ENCODE assay signal across 10 mouse cellular contexts in genomic region chr9:63750360-63750974, GRCm38 (mm10). TPM values are rescaled to one million over a fixed set of nuclear protein-coding genes. Genes with fewer than 3 reads are reported as not detected.
DNase-seq lines count a peak whose midpoint lies in the region; ATAC-seq and TF ChIP-seq lines count a peak whose summit lies in the region.
"Had no signal": no experiment of that assay in that cellular context is flagged by ENCODE, and none has a peak within 500 bp of the region (broad histone marks: within the 10 kb centered on the region; RNA-seq: fewer than 3 reads in every experiment).

No protein-coding gene starts in this region.

- no peaks in the 10 kb centered on the region for H3K36me3 ChIP-seq in heart, postnatal 0 days (replicated peaks; ENCODE audit: control insufficient read depth, insufficient read depth, low read length)
- H3K36me3 ChIP-seq in intestine, embryonic 16.5 days (ENCODE audit: control insufficient read depth, insufficient read depth, low read length), result no peaks in the 10 kb centered on the region
- no peaks in the 10 kb centered on the region for H3K36me3 ChIP-seq in stomach, embryonic 16.5 days (ENCODE audit: control insufficient read depth, insufficient read depth, low read length)

- 47% methylated on average over 10 of the region's 10 CpGs for WGBS in heart, postnatal 0 days
- 28% methylated on average over 10 of the region's 10 CpGs for WGBS in intestine, embryonic 16.5 days
- 26% methylated on average over 10 of the region's 10 CpGs for WGBS in stomach, embryonic 16.5 days

- TF ChIP-seq EP300 in heart, postnatal 0 days (IDR thresholded peaks at IDR 0.05; ENCODE audit: low read depth), result no peak

- no peak for ATAC-seq in heart, postnatal 0 days (ENCODE audit: insufficient read depth, low read depth)
- ATAC-seq in intestine, embryonic 16.5 days, result no peak
- ATAC-seq in stomach, embryonic 16.5 days (ENCODE audit: insufficient read depth, low FRiP score), result no peak

- H3K4me3 ChIP-seq in heart, postnatal 0 days (ENCODE audit: low read depth, low read length), result no peak overlapping the region
- H3K4me3 ChIP-seq in intestine, embryonic 16.5 days (ENCODE audit: low read length), result no peak overlapping the region
- H3K4me3 ChIP-seq in stomach, embryonic 16.5 days (replicated peaks; ENCODE audit: low read length), result no peak overlapping the region
- H3K4me3 ChIP-seq: myocyte had no signal

- no peak for TF ChIP-seq CTCF in heart, postnatal 0 days (IDR thresholded peaks at IDR 0.05; ENCODE audit: low read depth)

- H3K27me3 ChIP-seq in heart, postnatal 0 days (ENCODE audit: control insufficient read depth, insufficient read depth, low read length), result no peaks in the 10 kb centered on the region
- no peaks in the 10 kb centered on the region for H3K27me3 ChIP-seq in intestine, embryonic 16.5 days (replicated peaks; ENCODE audit: control insufficient read depth, insufficient read depth, low read length)
- no peaks in the 10 kb centered on the region for H3K27me3 ChIP-seq in stomach, embryonic 16.5 days (ENCODE audit: control insufficient read depth, insufficient read depth, low read length)

- H3K9me3 ChIP-seq in heart, postnatal 0 days (replicated peaks; ENCODE audit: control insufficient read depth, low read length), result no peaks in the 10 kb centered on the region
- no peaks in the 10 kb centered on the region for H3K9me3 ChIP-seq in intestine, embryonic 16.5 days (ENCODE audit: control insufficient read depth, low read length)
- no peaks in the 10 kb centered on the region for H3K9me3 ChIP-seq in stomach, embryonic 16.5 days (replicated peaks; ENCODE audit: control insufficient read depth, low read length)

- no peak overlapping the region; the same call in 1 of the 2 replicates for H3K9ac ChIP-seq in heart, postnatal 0 days (replicated peaks; ENCODE audit: low read depth, low read length)
- peak overlapping the region; percentile 28; the same call in 1 of the 2 replicates for H3K9ac ChIP-seq in intestine, embryonic 16.5 days (ENCODE audit: low read depth, low read length)
- H3K9ac ChIP-seq in stomach, embryonic 16.5 days (ENCODE audit: low read length), result peak overlapping the region; percentile 37; the same call in 1 of the 2 replicates

- peak overlapping the region; percentile 1; the same call in 1 of the 2 replicates for H3K4me2 ChIP-seq in heart, postnatal 0 days (ENCODE audit: low read depth, low read length)
- no peak overlapping the region; the same call in 1 of the 2 replicates for H3K4me2 ChIP-seq in intestine, embryonic 16.5 days (ENCODE audit: low read depth, low read length)
- 0 out of 2 replicates have a peak overlapping the region, but pooled peaks have one; percentile 4 for H3K4me2 ChIP-seq in stomach, embryonic 16.5 days (ENCODE audit: low read depth, low read length)

- peaks cover 74% of the 10 kb centered on the region for H3K4me1 ChIP-seq in heart, postnatal 0 days (ENCODE audit: control insufficient read depth, insufficient read depth)
- H3K4me1 ChIP-seq in intestine, embryonic 16.5 days (ENCODE audit: control insufficient read depth, insufficient read depth, low read length), result peaks cover 87% of the 10 kb centered on the region
- peaks cover 86% of the 10 kb centered on the region for H3K4me1 ChIP-seq in stomach, embryonic 16.5 days (ENCODE audit: control insufficient read depth, insufficient read depth, low read length)

- peak overlapping the region; percentile 59 for H3K27ac ChIP-seq in heart, postnatal 0 days (ENCODE audit: low read depth)
- peak overlapping the region; percentile 34 for H3K27ac ChIP-seq in intestine, embryonic 16.5 days (ENCODE audit: low read length)
- peak overlapping the region; percentile 43 for H3K27ac ChIP-seq in stomach, embryonic 16.5 days (ENCODE audit: low read length)

- no peak for DNase-seq in heart, postnatal 0 days (ENCODE audit: low spot score)
- no peak for DNase-seq in heart, adult 9 months (ENCODE audit: low spot score in 2 of 2)
- DNase-seq in ovary, postnatal 36 days (ENCODE audit: low spot score), result peak; percentile 3
- DNase-seq in ovary, postnatal 10 days (ENCODE audit: low spot score), result no peak
- no peak for DNase-seq in adrenal gland, adult 2 months
- DNase-seq: cerebellum, postnatal 10 days; kidney, adult 9 months had no signal

RNA-seq across cellular contexts. Expression of gene Smad3, which starts 7.3 kb away (rescaled TPM):
- 25.9 and 30.2 TPM in 2 replicates for total RNA-seq in heart, postnatal 0 days (2014; rRNA removed; ENCODE audit: low replicate concordance)
- 6.0 and 6.4 TPM in 2 replicates for polyA plus RNA-seq in heart, postnatal 0 days (2015; fragmentation: Nextera tagmentation; extraction: Ambion mirVana)
- polyA plus RNA-seq in intestine, embryonic 16.5 days (2015; fragmentation: Nextera tagmentation; extraction: Ambion mirVana), result 10.9 and 11.8 TPM in 2 replicates
- polyA plus RNA-seq in stomach, embryonic 16.5 days (2015; fragmentation: Nextera tagmentation; extraction: Ambion mirVana), result 14.6 and 15.1 TPM in 2 replicates
- 10 to 100 TPM; 30.4 to 33.7 TPM for total RNA-seq in adrenal gland, adult 2 months (2021)
- 29.5 and 41.9 TPM in 2 replicates for polyA plus RNA-seq in adrenal gland, adult 2 months (2012; rRNA removed)
